ENCODE assay signal across 8 mouse cellular contexts in genomic region chr8:84725246-84725940, GRCm38 (mm10). TPM values are rescaled to one million over a fixed set of nuclear protein-coding genes. Genes with fewer than 3 reads are reported as not detected.
DNase-seq lines count a peak whose midpoint lies in the region; ATAC-seq and TF ChIP-seq lines count a peak whose summit lies in the region.

No protein-coding gene starts in this region.

- H3K4me3 ChIP-seq in gastrocnemius, adult 2 months, result peak overlapping the region; percentile 42
- H3K4me3 ChIP-seq in E14TG2a.4 (replicated peaks; ENCODE audit: low read length), result peak overlapping the region; percentile 29; the same call in 1 of the 2 replicates
- no peak overlapping the region for H3K4me3 ChIP-seq in forebrain, postnatal 0 days (ENCODE audit: low read depth, low read length)
- H3K4me3 ChIP-seq in liver, embryonic 15.5 days (replicated peaks), result peak overlapping the region; percentile 61

- peaks cover 66% of the 10 kb centered on the region for H3K4me1 ChIP-seq in E14TG2a.4 (replicated peaks; ENCODE audit: low read depth, low read length)
- H3K4me1 ChIP-seq in forebrain, postnatal 0 days (ENCODE audit: insufficient read depth), result peaks cover 24% of the 10 kb centered on the region
- H3K4me1 ChIP-seq in liver, embryonic 15.5 days (replicated peaks), result peaks cover 99% of the 10 kb centered on the region

- peaks cover 45% of the 10 kb centered on the region for H3K27me3 ChIP-seq in E14TG2a.4 (ENCODE audit: insufficient read depth, low read length)
- no peaks in the 10 kb centered on the region for H3K27me3 ChIP-seq in forebrain, postnatal 0 days (ENCODE audit: insufficient read depth, low read length)
- no peaks in the 10 kb centered on the region for H3K27me3 ChIP-seq in liver, embryonic 15.5 days

- H3K9ac ChIP-seq in forebrain, postnatal 0 days, result no peak overlapping the region; the same call in 1 of the 2 replicates
- peak overlapping the region; percentile 62 for H3K9ac ChIP-seq in liver, embryonic 15.5 days

- ATAC-seq in forebrain, postnatal 0 days, result no peak
- no peak for ATAC-seq in liver, embryonic 15.5 days (ENCODE audit: insufficient read depth)
- no peak for ATAC-seq in frontal cortex, adult (ENCODE audit: low TSS enrichment)

- no peaks in the 10 kb centered on the region for H3K9me3 ChIP-seq in E14TG2a.4 (ENCODE audit: low read length)
- no peaks in the 10 kb centered on the region for H3K9me3 ChIP-seq in forebrain, postnatal 0 days (ENCODE audit: low read length)
- no peaks in the 10 kb centered on the region for H3K9me3 ChIP-seq in liver, embryonic 15.5 days (replicated peaks)

- peak overlapping the region; percentile 96 for H3K27ac ChIP-seq in gastrocnemius, adult 2 months
- H3K27ac ChIP-seq in forebrain, postnatal 0 days (ENCODE audit: low read depth, low read length), result peak overlapping the region; percentile 82
- H3K27ac ChIP-seq in liver, embryonic 15.5 days (replicated peaks), result peak overlapping the region; percentile 98

- intact Hi-C loops in gastrocnemius, adult 2 months (cut with DNase I), result no loop called here
- intact Hi-C loops in gastrocnemius, postnatal 14 days (cut with DNase I; ENCODE audit: low total_unique reads), result no loop called here

- DNase-seq in gastrocnemius, adult 2 months, result peak; percentile 44
- DNase-seq in gastrocnemius, postnatal 14 days, result no peak
- no peak for DNase-seq in forebrain, postnatal 0 days
- DNase-seq in ovary, postnatal 36 days (ENCODE audit: low spot score), result no peak
- no peak for DNase-seq in yolk sac, embryonic 10.5 days (ENCODE audit: low spot score)

- no peaks in the 10 kb centered on the region for H3K36me3 ChIP-seq in E14TG2a.4 (ENCODE audit: insufficient read depth, low read length)
- H3K36me3 ChIP-seq in forebrain, postnatal 0 days (ENCODE audit: insufficient read depth), result peaks cover 64% of the 10 kb centered on the region
- peaks cover 22% of the 10 kb centered on the region for H3K36me3 ChIP-seq in liver, embryonic 15.5 days (replicated peaks)

- no peak for TF ChIP-seq CTCF in gastrocnemius, adult 2 months (IDR thresholded peaks at IDR 0.05)
- no peak for TF ChIP-seq CTCF in E14TG2a.4 (conservative IDR thresholded peaks at IDR 0.05; ENCODE audit: low read length)
- TF ChIP-seq CTCF in forebrain, postnatal 0 days (IDR thresholded peaks at IDR 0.05; ENCODE audit: low read depth), result no peak

- no peak overlapping the region for H3K4me2 ChIP-seq in forebrain, postnatal 0 days (ENCODE audit: low read depth)
- peak overlapping the region; percentile 90 for H3K4me2 ChIP-seq in liver, embryonic 15.5 days

- 47% methylated on average over 10 of the region's 10 CpGs for WGBS in forebrain, postnatal 0 days
- WGBS in liver, embryonic 15.5 days (ENCODE audit: insufficient replicate concordance), result 55% methylated on average over 10 of the region's 10 CpGs

RNA-seq across cellular contexts. Expression of gene G430095P16Rik, which starts 2.6 kb away (rescaled TPM):
- total RNA-seq in gastrocnemius, adult 2 months (2021), result under 1 TPM; 0.36 to 0.78 TPM
- 1 to 10 TPM in 1 of 2 experiments, under 1 TPM in 1; 0.66 to 1.1 TPM for total RNA-seq in gastrocnemius, postnatal 14 days (2021)
- total RNA-seq in forebrain, postnatal 0 days (2014; rRNA removed), result not detected in 2 replicates
- 0.56 and 1.0 TPM in 2 replicates for polyA plus RNA-seq in forebrain, postnatal 0 days (2015; fragmentation: Nextera tagmentation; extraction: Ambion mirVana)
- polyA plus RNA-seq in liver, embryonic 15.5 days (2015; fragmentation: Nextera tagmentation; extraction: Ambion mirVana), result 8.1 and 8.7 TPM in 2 replicates

RNA-seq across cellular contexts. Expression of gene Lyl1, which starts 24.1 kb away (rescaled TPM):
- 1 to 10 TPM; 1.1 to 1.3 TPM for total RNA-seq in gastrocnemius, adult 2 months (2021)
- 1 to 10 TPM; 2.7 to 2.9 TPM for total RNA-seq in gastrocnemius, postnatal 14 days (2021)
- 2.2 and 2.7 TPM in 2 replicates for total RNA-seq in forebrain, postnatal 0 days (2014; rRNA removed)
- 2.4 and 2.5 TPM in 2 replicates for polyA plus RNA-seq in forebrain, postnatal 0 days (2015; fragmentation: Nextera tagmentation; extraction: Ambion mirVana)
- polyA plus RNA-seq in liver, embryonic 15.5 days (2015; fragmentation: Nextera tagmentation; extraction: Ambion mirVana), result 55.3 and 58.3 TPM in 2 replicates

RNA-seq across cellular contexts. Expression of gene Nacc1, which starts 37.7 kb away (rescaled TPM):
- total RNA-seq in gastrocnemius, adult 2 months (2021), result 10 to 100 TPM; 18.7 to 24.3 TPM
- total RNA-seq in gastrocnemius, postnatal 14 days (2021), result 10 to 100 TPM; 25.7 to 33.6 TPM
- 65.9 and 78.2 TPM in 2 replicates for total RNA-seq in forebrain, postnatal 0 days (2014; rRNA removed)
- 14.6 and 14.7 TPM in 2 replicates for polyA plus RNA-seq in forebrain, postnatal 0 days (2015; fragmentation: Nextera tagmentation; extraction: Ambion mirVana)
- polyA plus RNA-seq in liver, embryonic 15.5 days (2015; fragmentation: Nextera tagmentation; extraction: Ambion mirVana), result 6.2 and 7.2 TPM in 2 replicates

RNA-seq across cellular contexts. Expression of gene Trmt1, which starts 39.3 kb away (rescaled TPM):
- total RNA-seq in gastrocnemius, adult 2 months (2021), result 10 to 100 TPM; 45.6 to 57.5 TPM
- 10 to 100 TPM; 26.0 to 36.2 TPM for total RNA-seq in gastrocnemius, postnatal 14 days (2021)
- total RNA-seq in forebrain, postnatal 0 days (2014; rRNA removed), result 89.5 and 94.8 TPM in 2 replicates
- polyA plus RNA-seq in forebrain, postnatal 0 days (2015; fragmentation: Nextera tagmentation; extraction: Ambion mirVana), result 59.8 and 67.5 TPM in 2 replicates
- 27.9 and 36.1 TPM in 2 replicates for polyA plus RNA-seq in liver, embryonic 15.5 days (2015; fragmentation: Nextera tagmentation; extraction: Ambion mirVana)
